Mouse (Mus musculus): ENCODE results near the gene Pcnt. TPM values are rescaled to one million over a fixed set of nuclear protein-coding genes. Genes with fewer than 3 reads are reported as not detected.

Gene Pcnt
- total RNA-seq, 1 experiment from 2014 or later: 18.6 TPM

DNA sequence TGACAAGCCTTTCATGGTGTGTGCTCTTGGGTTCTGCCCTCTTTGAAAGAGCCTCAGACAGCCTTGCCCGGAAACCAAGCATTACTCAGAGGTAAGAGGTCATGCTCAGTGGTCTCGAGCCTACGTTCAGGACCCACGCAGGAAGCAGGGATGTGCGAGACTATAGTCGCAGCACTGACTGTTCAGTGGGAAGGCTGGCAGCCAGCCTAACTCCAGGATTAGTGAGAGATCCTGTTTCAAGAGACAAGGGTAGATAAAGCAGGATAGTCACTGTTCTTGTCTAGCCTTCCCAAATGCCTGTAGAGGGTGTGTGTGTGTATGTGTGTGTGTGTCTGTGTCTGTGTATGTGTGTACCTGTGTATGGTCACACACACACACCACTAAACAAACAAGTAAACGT is 126.4 kb downstream of the Pcnt start:
- DNase-seq: no peak

DNA sequence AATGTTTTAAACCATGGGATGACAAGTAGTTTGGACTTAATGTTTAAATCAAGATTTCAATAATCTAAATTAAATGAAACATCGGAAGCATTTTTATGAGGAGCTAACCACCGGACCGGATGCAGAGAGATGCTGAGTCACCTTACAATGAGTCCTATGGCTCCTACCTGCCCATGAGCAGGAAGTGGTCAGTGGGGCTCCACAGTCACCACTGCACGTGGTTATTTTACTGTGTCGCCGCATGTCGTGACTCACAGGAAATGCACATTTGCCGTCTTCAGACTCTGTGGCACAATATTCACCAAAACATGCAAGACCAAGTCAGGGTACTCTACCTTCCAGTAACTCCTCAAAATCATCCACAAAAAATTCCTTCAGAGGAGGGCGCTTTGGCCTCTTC is 135.8 kb downstream of the Pcnt start:
- no peak for DNase-seq

Other genes starting within 250 kb of the Pcnt start
- 19.3 and 19.6 TPM in 2 replicates for gene Prmt2, start 204.9 kb downstream of the Pcnt start, total RNA-seq (2021)
- 48.4 and 82.5 TPM in 2 replicates for gene S100b, start 188.9 kb downstream of the Pcnt start, total RNA-seq (2021)
- 31.1 and 31.6 TPM in 2 replicates for gene Dip2a, start 97.5 kb downstream of the Pcnt start, total RNA-seq (2021)
- not detected in 2 replicates for gene AC141477.1, start 2.3 kb downstream of the Pcnt start, total RNA-seq (2021)
- gene 2610028H24Rik, start 6.3 kb upstream of the Pcnt start, total RNA-seq (2021): not detected in 2 replicates
- 27.2 and 34.4 TPM in 2 replicates for gene Mcm3ap, start 26.1 kb upstream of the Pcnt start, total RNA-seq (2021)
- gene Ybey, start 26.3 kb upstream of the Pcnt start, total RNA-seq (2021): 2.9 and 3.4 TPM in 2 replicates
- gene Lss, start 88.8 kb upstream of the Pcnt start, total RNA-seq (2021): 28.1 and 35.8 TPM in 2 replicates
- gene Spatc1l, start 119.5 kb upstream of the Pcnt start, total RNA-seq (2021): not detected in 2 replicates
- gene Ftcd, start 132.9 kb upstream of the Pcnt start, total RNA-seq (2021): 1.8 and 25.8 TPM in 2 replicates
- gene Col6a2, start 180.8 kb upstream of the Pcnt start, total RNA-seq (2021): 89.0 and 97.1 TPM in 2 replicates